Mouse (Mus musculus) layer of hippocampus, postnatal 14 days (tissue): ENCODE results near the gene Lrrn2. TPM values are rescaled to one million over a fixed set of nuclear protein-coding genes. Genes with fewer than 3 reads are reported as not detected.

ENCODE experiments used
- DNase-seq, 2 experiments: peaks; one replicate each; pipeline ENCODE4 v3.0.0; 2021 to 2022; ENCODE audit warnings: low spot score in 2 of 2, mixed read lengths in 1 of 2
- total RNA-seq, 2 experiments: library from RNA; stranded (reverse); gene quantifications; 2 replicates each; pipeline ENCODE4 v1.2.3; 2021

The Lrrn2 gene
- total RNA-seq, 2 experiments from 2014 or later: 193 to 194 TPM

GRCm38 (mm10) chr1:132881836-132882235, 1.8 kb downstream of the Lrrn2 start:
- no peak for DNase-seq

GRCm38 (mm10) chr1:132885701-132886100, 5.6 kb downstream of the Lrrn2 start:
- DNase-seq: no peak

- DNase-seq: no peak
Measured at GRCm38 (mm10) chr1:132886626-132887025, 6.6 kb downstream of the Lrrn2 start.

- no peak for DNase-seq
Measured at GRCm38 (mm10) chr1:132888811-132889210, 8.7 kb downstream of the Lrrn2 start.

- no peak for DNase-seq
Measured at GRCm38 (mm10) chr1:132890161-132890794, 10.2 kb downstream of the Lrrn2 start.

GRCm38 (mm10) chr1:132892065-132892464, 12.0 kb downstream of the Lrrn2 start:
- DNase-seq: no peak

GRCm38 (mm10) chr1:132893311-132894077, 13.4 kb downstream of the Lrrn2 start:
- DNase-seq: no peak

GRCm38 (mm10) chr1:132899029-132899428, 19.0 kb downstream of the Lrrn2 start:
- no peak for DNase-seq

- DNase-seq: no peak
Measured at GRCm38 (mm10) chr1:132899626-132900025, 19.6 kb downstream of the Lrrn2 start.

GRCm38 (mm10) chr1:132900945-132901344, 20.9 kb downstream of the Lrrn2 start:
- no peak for DNase-seq

- no peak for DNase-seq
Measured at GRCm38 (mm10) chr1:132903519-132903918, 23.4 kb downstream of the Lrrn2 start.

GRCm38 (mm10) chr1:132909090-132909489, 29.0 kb downstream of the Lrrn2 start:
- DNase-seq: no peak

- DNase-seq: no peak
Measured at GRCm38 (mm10) chr1:132909951-132910350, 29.9 kb downstream of the Lrrn2 start.

- DNase-seq: no peak
Measured at GRCm38 (mm10) chr1:132910414-132911041, 30.5 kb downstream of the Lrrn2 start.

GRCm38 (mm10) chr1:132915849-132916493, 35.9 kb downstream of the Lrrn2 start:
- peak; percentile 73 to 88 for DNase-seq

- DNase-seq: no peak
Measured at GRCm38 (mm10) chr1:132917554-132917953, 37.5 kb downstream of the Lrrn2 start.

- DNase-seq: no peak
Measured at GRCm38 (mm10) chr1:132918117-132918680, 38.1 kb downstream of the Lrrn2 start.

GRCm38 (mm10) chr1:132919258-132919657, 39.2 kb downstream of the Lrrn2 start:
- DNase-seq: no peak

GRCm38 (mm10) chr1:132921071-132921470, 41.0 kb downstream of the Lrrn2 start:
- DNase-seq: no peak

- no peak for DNase-seq
Measured at GRCm38 (mm10) chr1:132922257-132922656, 42.2 kb downstream of the Lrrn2 start.

GRCm38 (mm10) chr1:132925270-132925669, 45.2 kb downstream of the Lrrn2 start:
- no peak for DNase-seq
